In genomic region chr8:22193432-22194010, GRCm38 (mm10) we compare ENCODE assay signal across 8 mouse cellular contexts. TPM values are rescaled to one million over a fixed set of nuclear protein-coding genes. Genes with fewer than 3 reads are reported as not detected.
A peak's percentile ranks its signal among the peaks of the same experiment; 100 is the strongest.
DNase-seq lines count a peak whose midpoint lies in the region; ATAC-seq and TF ChIP-seq lines count a peak whose summit lies in the region.

No protein-coding gene starts in this region.

- TF ChIP-seq CTCF in cerebellum, adult 2 months (IDR thresholded peaks at IDR 0.05; ENCODE audit: borderline replicate concordance, insufficient read depth, low read depth, low read length) = no peak

- H3K4me2 ChIP-seq in intestine, embryonic 16.5 days (ENCODE audit: low read depth, low read length) = peak overlapping the region; percentile 54

- no peaks in the 10 kb centered on the region for H3K36me3 ChIP-seq in intestine, embryonic 16.5 days (ENCODE audit: control insufficient read depth, insufficient read depth, low read length)
- peaks cover 9% of the 10 kb centered on the region for H3K36me3 ChIP-seq in megakaryocyte, embryonic 14.5 days (replicated peaks; ENCODE audit: low read length)

- H3K27me3 ChIP-seq in cerebellum, adult 2 months (ENCODE audit: control insufficient read depth, insufficient read depth, low read length) = no peaks in the 10 kb centered on the region
- no peaks in the 10 kb centered on the region for H3K27me3 ChIP-seq in intestine, embryonic 16.5 days (replicated peaks; ENCODE audit: control insufficient read depth, insufficient read depth, low read length)
- no peaks in the 10 kb centered on the region for H3K27me3 ChIP-seq in megakaryocyte, embryonic 14.5 days (replicated peaks)

- H3K4me1 ChIP-seq in cerebellum, adult 2 months (ENCODE audit: control insufficient read depth, insufficient read depth, low read length) = peaks cover 6% of the 10 kb centered on the region; the same call in 1 of the 2 replicates
- H3K4me1 ChIP-seq in intestine, embryonic 16.5 days (ENCODE audit: control insufficient read depth, insufficient read depth, low read length) = 0 out of 2 replicates have a peak, but pooled peaks cover 6% of the 10 kb centered on the region
- H3K4me1 ChIP-seq in megakaryocyte, embryonic 14.5 days = peaks cover 33% of the 10 kb centered on the region

- WGBS in cerebellum, adult 2 months = 12% methylated on average over 12 of the region's 12 CpGs
- WGBS in intestine, embryonic 16.5 days = 9% methylated on average over 12 of the region's 12 CpGs

- DNase-seq in cerebellum, adult 2 months = no peak
- DNase-seq in cerebellum, adult 9-11 months = no peak
- peak; percentile 29 for DNase-seq in urinary bladder, adult 2 months (ENCODE audit: low spot score)
- DNase-seq in urinary bladder, postnatal 10 days (ENCODE audit: low spot score) = no peak
- peak; percentile 40 for DNase-seq in urinary bladder, postnatal 14 days (ENCODE audit: low spot score)
- DNase-seq in left cerebral cortex, adult 8-10 months (ENCODE audit: low spot score in 2 of 2) = no peak

- peak overlapping the region; percentile 90 for H3K4me3 ChIP-seq in cerebellum, adult 2 months (replicated peaks; ENCODE audit: insufficient read depth, low read depth, low read length)
- peak overlapping the region; percentile 92 for H3K4me3 ChIP-seq in intestine, embryonic 16.5 days (ENCODE audit: low read length)
- peak overlapping the region; percentile 96 for H3K4me3 ChIP-seq in megakaryocyte, embryonic 14.5 days (replicated peaks)

- H3K9ac ChIP-seq in intestine, embryonic 16.5 days (ENCODE audit: low read depth, low read length) = peak overlapping the region; percentile 92

- TF ChIP-seq POLR2A in cerebellum, adult 2 months (IDR thresholded peaks at IDR 0.05; ENCODE audit: borderline replicate concordance, insufficient read depth, low read length) = no peak

- peak overlapping the region; percentile 99 for H3K27ac ChIP-seq in cerebellum, adult 2 months (ENCODE audit: insufficient read depth, low read length)
- H3K27ac ChIP-seq in intestine, embryonic 16.5 days (ENCODE audit: low read length) = peak overlapping the region; percentile 99

- ATAC-seq in intestine, embryonic 16.5 days = peak; percentile 62

- H3K9me3 ChIP-seq in intestine, embryonic 16.5 days (ENCODE audit: control insufficient read depth, low read length) = no peaks in the 10 kb centered on the region
- 0 out of 2 replicates have a peak, but pooled peaks cover 5% of the 10 kb centered on the region for H3K9me3 ChIP-seq in megakaryocyte, embryonic 14.5 days

RNA-seq across cellular contexts. Expression of gene Vps36, which starts 0.9 kb away (rescaled TPM):
- polyA plus RNA-seq in cerebellum, adult 2 months (2012; rRNA removed) = 20.5 and 20.9 TPM in 2 replicates
- 29.0 and 30.2 TPM in 2 replicates for polyA plus RNA-seq in urinary bladder, adult 2 months (2012; rRNA removed)
- polyA plus RNA-seq in intestine, embryonic 16.5 days (2015; fragmentation: Nextera tagmentation; extraction: Ambion mirVana) = 28.9 and 34.0 TPM in 2 replicates
- 1.4 and 7.2 TPM in 2 replicates for polyA plus RNA-seq in megakaryocyte, embryonic 14.5 days (2012; ENCODE audit: insufficient read depth, low replicate concordance)
- 10 to 100 TPM; 19.3 to 24.8 (median 20.4) TPM for total RNA-seq in left cerebral cortex, adult 8-10 months (2022)

RNA-seq across cellular contexts. Expression of gene Ckap2, which starts 7.9 kb away (rescaled TPM):
- polyA plus RNA-seq in cerebellum, adult 2 months (2012; rRNA removed) = 0.71 and 1.1 TPM in 2 replicates
- 4.7 and 5.1 TPM in 2 replicates for polyA plus RNA-seq in urinary bladder, adult 2 months (2012; rRNA removed)
- 27.9 and 33.0 TPM in 2 replicates for polyA plus RNA-seq in intestine, embryonic 16.5 days (2015; fragmentation: Nextera tagmentation; extraction: Ambion mirVana)
- 2.2 TPM in 1 of 2 replicates, not detected in the other for polyA plus RNA-seq in megakaryocyte, embryonic 14.5 days (2012; ENCODE audit: insufficient read depth, low replicate concordance)
- under 1 TPM in 3 of 4 experiments, not detected in 1; 0.30 to 0.63 (median 0.51) TPM for total RNA-seq in left cerebral cortex, adult 8-10 months (2022)

RNA-seq across cellular contexts. Expression of gene Nek3, which starts 27.3 kb away (rescaled TPM):
- polyA plus RNA-seq in cerebellum, adult 2 months (2012; rRNA removed) = 7.0 and 7.9 TPM in 2 replicates
- 10.1 and 10.2 TPM in 2 replicates for polyA plus RNA-seq in urinary bladder, adult 2 months (2012; rRNA removed)
- polyA plus RNA-seq in intestine, embryonic 16.5 days (2015; fragmentation: Nextera tagmentation; extraction: Ambion mirVana) = 4.6 TPM in 2 replicates
- 0.62 and 0.86 TPM in 2 replicates for polyA plus RNA-seq in megakaryocyte, embryonic 14.5 days (2012; ENCODE audit: insufficient read depth, low replicate concordance)
- total RNA-seq in left cerebral cortex, adult 8-10 months (2022) = 1 to 10 TPM; 1.6 to 3.5 (median 2.1) TPM

RNA-seq across cellular contexts. Expression of gene Thsd1, which starts 33.6 kb away (rescaled TPM):
- polyA plus RNA-seq in cerebellum, adult 2 months (2012; rRNA removed) = 4.5 and 5.2 TPM in 2 replicates
- 12.1 and 12.3 TPM in 2 replicates for polyA plus RNA-seq in urinary bladder, adult 2 months (2012; rRNA removed)
- polyA plus RNA-seq in intestine, embryonic 16.5 days (2015; fragmentation: Nextera tagmentation; extraction: Ambion mirVana) = 7.2 and 7.8 TPM in 2 replicates
- 2.0 TPM in 1 of 2 replicates, not detected in the other for polyA plus RNA-seq in megakaryocyte, embryonic 14.5 days (2012; ENCODE audit: insufficient read depth, low replicate concordance)
- 1 to 10 TPM; 3.0 to 4.2 (median 3.4) TPM for total RNA-seq in left cerebral cortex, adult 8-10 months (2022)

Comparison
In these comparisons a context has a peak if more than half of its experiments do, and no peak if none do; other contexts are left out.
1. DNase-seq: peak in urinary bladder, adult 2 months (single experiment) and urinary bladder, postnatal 14 days (single experiment); none in cerebellum, adult 2 months (0 of 2), cerebellum, adult 9-11 months (single experiment), urinary bladder, postnatal 10 days (single experiment) and left cerebral cortex, adult 8-10 months (0 of 2).
2. Peak in every context shown above with its lines, with median percentiles within 50 percentile points of each other: H3K4me3 ChIP-seq.